Mouse (Mus musculus): ENCODE results near the gene Itprid2. TPM values are rescaled to one million over a fixed set of nuclear protein-coding genes. Genes with fewer than 3 reads are reported as not detected.

Itprid2 gene
- polyA plus RNA-seq, 1 experiment from 2014 or later, result 3.1 TPM

- H3K9me3 ChIP-seq (replicated peaks), result no peaks in the 10 kb centered on the region
- H3K4me2 ChIP-seq, result no peak overlapping the region
- H3K9ac ChIP-seq, result no peak overlapping the region
- no peak for ATAC-seq (ENCODE audit: insufficient read depth)
- peaks cover 4% of the 10 kb centered on the region; the same call in 1 of the 2 replicates for H3K36me3 ChIP-seq (replicated peaks)
- H3K4me3 ChIP-seq (replicated peaks), result no peak overlapping the region
- H3K4me1 ChIP-seq (replicated peaks), result 0 out of 2 replicates have a peak, but pooled peaks cover 2% of the 10 kb centered on the region
- no peak overlapping the region for H3K27ac ChIP-seq (replicated peaks)
- WGBS (ENCODE audit: insufficient replicate concordance), result 65% methylated on average over 3 of the region's 3 CpGs
- H3K27me3 ChIP-seq, result no peaks in the 10 kb centered on the region
Measured at GRCm38 (mm10) chr2:79651701-79652100, 16.5 kb downstream of the Itprid2 start.

GRCm38 (mm10) chr2:79652502-79652901, 17.4 kb downstream of the Itprid2 start:
- 0 out of 2 replicates have a peak, but pooled peaks cover 2% of the 10 kb centered on the region for H3K4me1 ChIP-seq (replicated peaks)
- no peak for ATAC-seq (ENCODE audit: insufficient read depth)
- no peaks in the 10 kb centered on the region for H3K27me3 ChIP-seq
- peaks cover 6% of the 10 kb centered on the region; the same call in 1 of the 2 replicates for H3K36me3 ChIP-seq (replicated peaks)
- 72% methylated on average over 4 of the region's 4 CpGs for WGBS (ENCODE audit: insufficient replicate concordance)
- H3K27ac ChIP-seq (replicated peaks), result no peak overlapping the region
- H3K4me3 ChIP-seq (replicated peaks), result no peak overlapping the region
- peak overlapping the region; percentile 13; the same call in 1 of the 2 replicates for H3K4me2 ChIP-seq
- H3K9me3 ChIP-seq (replicated peaks), result no peaks in the 10 kb centered on the region
- no peak overlapping the region for H3K9ac ChIP-seq

GRCm38 (mm10) chr2:79653093-79653808, 18.1 kb downstream of the Itprid2 start:
- WGBS (ENCODE audit: insufficient replicate concordance), result 42% methylated on average over 6 of the region's 6 CpGs
- no peak overlapping the region for H3K4me3 ChIP-seq (replicated peaks)
- H3K36me3 ChIP-seq (replicated peaks), result peaks cover 13% of the 10 kb centered on the region
- H3K9me3 ChIP-seq (replicated peaks), result no peaks in the 10 kb centered on the region
- no peak overlapping the region for H3K27ac ChIP-seq (replicated peaks)
- no peak overlapping the region for H3K4me2 ChIP-seq
- no peak overlapping the region for H3K9ac ChIP-seq
- H3K4me1 ChIP-seq (replicated peaks), result 0 out of 2 replicates have a peak, but pooled peaks cover 2% of the 10 kb centered on the region
- ATAC-seq (ENCODE audit: insufficient read depth), result peak; percentile 39; the same call in 1 of the 2 replicates
- H3K27me3 ChIP-seq, result no peaks in the 10 kb centered on the region

- no peak overlapping the region for H3K4me2 ChIP-seq
- peaks cover 19% of the 10 kb centered on the region for H3K36me3 ChIP-seq (replicated peaks)
- no peaks in the 10 kb centered on the region for H3K9me3 ChIP-seq (replicated peaks)
- no peak overlapping the region for H3K27ac ChIP-seq (replicated peaks)
- H3K4me3 ChIP-seq (replicated peaks), result no peak overlapping the region
- H3K9ac ChIP-seq, result no peak overlapping the region
- 0 out of 2 replicates have a peak, but pooled peaks cover 2% of the 10 kb centered on the region for H3K4me1 ChIP-seq (replicated peaks)
- no peaks in the 10 kb centered on the region for H3K27me3 ChIP-seq
- 77% methylated on average over 2 of the region's 2 CpGs for WGBS (ENCODE audit: insufficient replicate concordance)
- ATAC-seq (ENCODE audit: insufficient read depth), result peak; percentile 12; the same call in 1 of the 2 replicates
Measured at GRCm38 (mm10) chr2:79653809-79654164, 18.6 kb downstream of the Itprid2 start.

GRCm38 (mm10) chr2:79657062-79657461, 21.9 kb downstream of the Itprid2 start:
- Histone ChIP-seq H3K4me1 (replicated peaks) (0 out of 2 replicates have a peak, but pooled peaks cover 2% of the 10 kb centered on the region), H3K27me3 (no peaks in the 10 kb centered on the region), H3K4me2 (no peak overlapping the region), H3K4me3 (replicated peaks) (no peak overlapping the region), H3K9me3 (replicated peaks) (no peaks in the 10 kb centered on the region), H3K27ac (replicated peaks) (no peak overlapping the region), H3K9ac (no peak overlapping the region), H3K36me3 (replicated peaks) (peaks cover 44% of the 10 kb centered on the region)
- no peak for ATAC-seq (ENCODE audit: insufficient read depth)
- 84% methylated on average over 8 of the region's 8 CpGs for WGBS (ENCODE audit: insufficient replicate concordance)

- Histone ChIP-seq H3K9ac (no peak overlapping the region), H3K27me3 (no peaks in the 10 kb centered on the region), H3K4me3 (replicated peaks) (no peak overlapping the region), H3K36me3 (replicated peaks) (peaks cover 53% of the 10 kb centered on the region), H3K27ac (replicated peaks) (no peak overlapping the region), H3K4me1 (replicated peaks) (no peaks in the 10 kb centered on the region), H3K4me2 (no peak overlapping the region), H3K9me3 (replicated peaks) (no peaks in the 10 kb centered on the region)
- WGBS (ENCODE audit: insufficient replicate concordance), result 80% methylated on average over 12 of the region's 12 CpGs
- ATAC-seq (ENCODE audit: insufficient read depth), result no peak
Measured at GRCm38 (mm10) chr2:79660417-79661185, 25.4 kb downstream of the Itprid2 start.

- Histone ChIP-seq H3K4me3 (replicated peaks) (no peak overlapping the region), H3K27ac (replicated peaks) (no peak overlapping the region), H3K4me2 (no peak overlapping the region), H3K4me1 (replicated peaks) (no peaks in the 10 kb centered on the region), H3K27me3 (no peaks in the 10 kb centered on the region), H3K9me3 (replicated peaks) (no peaks in the 10 kb centered on the region), H3K36me3 (replicated peaks) (peaks cover 53% of the 10 kb centered on the region), H3K9ac (no peak overlapping the region)
- WGBS (ENCODE audit: insufficient replicate concordance), result 68% methylated on average over 7 of the region's 7 CpGs
- ATAC-seq (ENCODE audit: insufficient read depth), result no peak
Measured at GRCm38 (mm10) chr2:79661486-79662104, 26.4 kb downstream of the Itprid2 start.

GRCm38 (mm10) chr2:79664532-79665286, 29.6 kb downstream of the Itprid2 start:
- H3K9me3 ChIP-seq (replicated peaks), result no peaks in the 10 kb centered on the region
- 74% methylated on average over 3 of the region's 3 CpGs for WGBS (ENCODE audit: insufficient replicate concordance)
- no peak overlapping the region for H3K27ac ChIP-seq (replicated peaks)
- peaks cover 26% of the 10 kb centered on the region for H3K36me3 ChIP-seq (replicated peaks)
- no peak for ATAC-seq (ENCODE audit: insufficient read depth)
- no peak overlapping the region for H3K4me3 ChIP-seq (replicated peaks)
- no peak overlapping the region for H3K4me2 ChIP-seq
- H3K4me1 ChIP-seq (replicated peaks), result no peaks in the 10 kb centered on the region
- no peak overlapping the region for H3K9ac ChIP-seq
- H3K27me3 ChIP-seq, result no peaks in the 10 kb centered on the region

- no peak for ATAC-seq (ENCODE audit: insufficient read depth)
- Histone ChIP-seq H3K9me3 (replicated peaks) (no peaks in the 10 kb centered on the region), H3K9ac (no peak overlapping the region), H3K4me2 (no peak overlapping the region), H3K36me3 (replicated peaks) (peaks cover 19% of the 10 kb centered on the region), H3K27me3 (no peaks in the 10 kb centered on the region), H3K4me1 (replicated peaks) (no peaks in the 10 kb centered on the region), H3K27ac (replicated peaks) (no peak overlapping the region), H3K4me3 (replicated peaks) (no peak overlapping the region)
- 57% methylated on average over 3 of the region's 3 CpGs for WGBS (ENCODE audit: insufficient replicate concordance)
Measured at GRCm38 (mm10) chr2:79665492-79665891, 30.3 kb downstream of the Itprid2 start.

GRCm38 (mm10) chr2:79675266-79675665, 40.1 kb downstream of the Itprid2 start:
- peaks cover 9% of the 10 kb centered on the region; the same call in 1 of the 2 replicates for H3K36me3 ChIP-seq (replicated peaks)
- no peak overlapping the region for H3K4me3 ChIP-seq (replicated peaks)
- H3K27me3 ChIP-seq, result no peaks in the 10 kb centered on the region
- no peak overlapping the region for H3K4me2 ChIP-seq
- no peak overlapping the region for H3K9ac ChIP-seq
- no peak for ATAC-seq (ENCODE audit: insufficient read depth)
- 78% methylated on average over 3 of the region's 3 CpGs for WGBS (ENCODE audit: insufficient replicate concordance)
- H3K27ac ChIP-seq (replicated peaks), result no peak overlapping the region
- no peaks in the 10 kb centered on the region for H3K9me3 ChIP-seq (replicated peaks)
- H3K4me1 ChIP-seq (replicated peaks), result no peaks in the 10 kb centered on the region
